Mouse (Mus musculus) liver, embryonic 14.5 days (tissue): ENCODE results near the gene Cd9. TPM values are rescaled to one million over a fixed set of nuclear protein-coding genes. Genes with fewer than 3 reads are reported as not detected.

Source experiments
- ATAC-seq: fragments of 200-750 bp; cut with Nextera tagmentation; 2 replicates; pipeline ENCODE4 v1.8.0; 2017; ENCODE audit warnings: moderate number of reproducible peaks, mild to moderate bottlenecking, moderate library complexity; ENCODE audit not compliant: insufficient read depth
- DNase-seq, 3 experiments: peaks; one replicate each; pipeline ENCODE4 v3.0.0-alpha.2; 2012 to 2013; ENCODE audit warnings: low read depth in 3 of 3, low spot score in 3 of 3
- H3K27ac ChIP-seq: fragments of 300-500 bp; sonication (generic); 2 replicates; pipeline ENCODE4 v1.5.1; 2014; ENCODE audit warnings: moderate library complexity, mild to moderate bottlenecking, control low read depth, inconsistent platforms
- H3K27me3 ChIP-seq: fragments of 300-500 bp; sonication (generic); 2 replicates; pipeline ENCODE4 v1.6.1; 2014; ENCODE audit warnings: mild to moderate bottlenecking, low read length, moderate library complexity; ENCODE audit not compliant: control insufficient read depth, insufficient read depth
- H3K36me3 ChIP-seq: fragments of 300-500 bp; sonication (generic); replicated peaks from 2 replicates; pipeline ENCODE4 v1.6.1; 2014; ENCODE audit warnings: low read depth; ENCODE audit not compliant: control insufficient read depth, insufficient read depth
- H3K4me1 ChIP-seq, 2 experiments: fragments of 200-500 bp in 1 of 2; fragments of 300-500 bp in 1 of 2; sonication (generic) in 1 of 2; replicated peaks; 2 replicates each; pipeline ENCODE4 v1.6.1; 2012 to 2014; ENCODE audit warnings: antibody characterized with exemption in 1 of 2, inconsistent platforms in 1 of 2, low read length in 1 of 2; ENCODE audit not compliant: control insufficient read depth in 2 of 2, insufficient read depth in 2 of 2
- H3K4me2 ChIP-seq: fragments of 300-500 bp; sonication (generic); 2 replicates; pipeline ENCODE4 v1.6.1; 2014; ENCODE audit warnings: low read depth, mild to moderate bottlenecking, control low read depth, moderate library complexity
- H3K4me3 ChIP-seq, 2 experiments: fragments of 200-500 bp in 1 of 2; fragments of 300-500 bp in 1 of 2; sonication (generic) in 1 of 2; 2 replicates each; pipeline ENCODE4 v1.5.1; 2012 to 2014; ENCODE audit warnings: low read depth in 2 of 2, low read length in 2 of 2, mild to moderate bottlenecking in 2 of 2, control low read depth in 1 of 2, inconsistent platforms in 1 of 2, moderate library complexity in 1 of 2; ENCODE audit not compliant: insufficient read depth in 1 of 2
- H3K9ac ChIP-seq: fragments of 300-500 bp; sonication (generic); replicated peaks from 2 replicates; pipeline ENCODE4 v1.6.1; 2014; ENCODE audit warnings: mild to moderate bottlenecking, control low read depth, moderate library complexity
- H3K9me3 ChIP-seq: fragments of 300-500 bp; sonication (generic); 2 replicates; pipeline ENCODE4 v1.6.1; 2016; ENCODE audit warnings: low read length, mixed read lengths; ENCODE audit not compliant: control insufficient read depth
- CTCF ChIP-seq: IDR thresholded peaks from 2 replicates; pipeline ENCODE4 v1.5.1; 2016; ENCODE audit warnings: antibody characterized with exemption, low read depth, control low read depth
- EP300 ChIP-seq: IDR thresholded peaks from 2 replicates; pipeline ENCODE4 v1.6.1; 2016; ENCODE audit warnings: antibody characterized with exemption, low read depth
- WGBS: fragments of 180-500 bp; shearing (Covaris S2); extraction: QIAGEN DNeasy Blood & Tissue Kit; methylation state at CpG from one replicate; pipeline ENCODE4 v1.1.7; 2014; ENCODE audit not compliant: insufficient replicate concordance; 5-methylcytosine and 5-hydroxymethylcytosine counted together
- polyA plus RNA-seq, 2 experiments: library from polyadenylated mRNA; depleted of rRNA in 1 of 2; stranded (reverse) in 1 of 2; unstranded in 1 of 2; fragments of >200 nt; fragmentation: Nextera tagmentation in 1 of 2; extraction: Ambion mirVana in 1 of 2; gene quantifications; 2 replicates each; pipeline versions ENCODE4 v1.2.1 to v1.2.3; 2012 to 2014

The Cd9 gene
- polyA plus RNA-seq, 2 experiments: 62.6 to 96.8 TPM

- peaks cover 21 to 69% of the 10 kb centered on the region in 2 experiments for H3K4me1 ChIP-seq
- DNase-seq (no peak), ATAC-seq (peak; percentile 26; the same call in 1 of the 2 replicates)
- peak overlapping the region; percentile 39 for H3K4me2 ChIP-seq
- H3K4me3 ChIP-seq: no peak overlapping the region
- no peak overlapping the region; the same call in 1 of the 2 replicates for H3K9ac ChIP-seq
- H3K27me3 ChIP-seq: no peaks in the 10 kb centered on the region
- 13% methylated on average over 12 of the region's 12 CpGs for WGBS
- no peak for TF ChIP-seq CTCF
- no peaks in the 10 kb centered on the region for H3K9me3 ChIP-seq
- H3K36me3 ChIP-seq: no peaks in the 10 kb centered on the region
- no peak overlapping the region for H3K27ac ChIP-seq
These were observed 13.9 kb downstream of the Cd9 start for GRCm38 (mm10) chr6:125480396-125481361.

GRCm38 (mm10) chr6:125479359-125479758 is 15.2 kb downstream of the Cd9 start:
- Histone ChIP-seq H3K9me3 (no peaks in the 10 kb centered on the region), H3K4me2 (no peak overlapping the region), H3K27ac (no peak overlapping the region), H3K4me3 (no peak overlapping the region), H3K36me3 (no peaks in the 10 kb centered on the region), H3K9ac (no peak overlapping the region), H3K27me3 (no peaks in the 10 kb centered on the region), H3K4me1 (peaks cover 29 to 70% of the 10 kb centered on the region in 2 experiments)
- WGBS: 68% methylated on average over 9 of the region's 9 CpGs
- ATAC-seq: no peak
- no peak for DNase-seq
- no peak for TF ChIP-seq EP300

DNA sequence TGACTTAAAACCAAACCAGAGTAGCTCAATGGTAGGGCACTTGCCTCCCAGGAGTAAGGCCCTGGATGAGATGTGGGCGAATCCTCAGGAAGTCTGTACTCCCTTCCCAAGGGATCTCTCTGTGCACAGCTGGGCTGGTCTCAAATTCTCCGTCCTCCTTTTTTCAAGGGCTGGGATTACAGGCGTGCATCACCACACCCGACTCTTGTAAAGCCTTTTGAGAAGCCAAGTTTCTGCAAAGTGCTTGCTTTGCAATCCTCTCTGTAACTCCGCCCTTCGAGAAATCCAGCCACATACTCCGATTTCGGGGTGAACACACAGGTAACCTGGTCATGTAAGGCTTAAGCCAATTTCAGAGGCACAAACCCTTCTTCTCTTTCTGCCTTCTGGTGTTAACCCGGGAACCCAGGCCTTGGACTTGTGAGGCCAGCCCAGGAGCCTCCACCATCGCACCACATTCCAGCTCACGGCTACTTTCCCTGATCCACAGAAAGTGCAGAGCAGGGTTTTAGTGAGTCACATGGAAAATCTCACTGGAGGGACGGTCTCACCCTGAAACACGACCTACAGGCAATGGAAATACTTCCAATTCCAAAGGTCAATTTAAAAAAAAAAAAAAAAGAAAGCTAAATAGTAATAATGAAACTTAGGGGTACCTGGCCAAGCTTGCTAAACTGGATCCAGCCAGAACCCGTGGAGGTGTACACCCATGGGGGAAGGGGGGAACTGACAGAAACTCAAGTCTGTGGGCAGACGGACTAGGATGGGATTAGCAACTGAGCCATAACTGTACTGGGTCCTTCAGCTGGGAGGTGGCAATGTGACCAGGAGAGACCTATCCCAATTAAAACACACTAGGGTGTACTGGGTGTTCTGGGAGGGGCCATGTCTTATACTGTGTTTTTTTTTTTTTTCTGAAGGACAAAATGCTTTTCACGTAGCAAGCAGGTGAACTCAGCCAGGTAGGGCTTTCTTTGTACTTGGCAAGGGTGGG is 16.2 kb downstream of the Cd9 start:
- Histone ChIP-seq H3K27me3 (no peaks in the 10 kb centered on the region), H3K27ac (no peak overlapping the region), H3K9me3 (no peaks in the 10 kb centered on the region), H3K4me2 (no peak overlapping the region), H3K4me3 (no peak overlapping the region), H3K9ac (no peak overlapping the region), H3K36me3 (no peaks in the 10 kb centered on the region), H3K4me1 (peaks cover 36 to 72% of the 10 kb centered on the region in 2 experiments)
- ATAC-seq: no peak
- WGBS: 69% methylated on average over 16 of the region's 16 CpGs
- TF ChIP-seq EP300 (no peak), CTCF (no peak)
- no peak for DNase-seq

- Histone ChIP-seq H3K27me3 (no peaks in the 10 kb centered on the region), H3K4me1 (peaks cover 33 to 71% of the 10 kb centered on the region in 2 experiments), H3K27ac (no peak overlapping the region), H3K9ac (no peak overlapping the region), H3K4me3 (no peak overlapping the region), H3K4me2 (no peak overlapping the region), H3K9me3 (no peaks in the 10 kb centered on the region), H3K36me3 (no peaks in the 10 kb centered on the region)
- TF ChIP-seq CTCF (no peak), EP300 (no peak)
- WGBS: 56% methylated on average over 9 of the region's 9 CpGs
- ATAC-seq: no peak
- DNase-seq: no peak
These were observed 17.6 kb downstream of the Cd9 start for GRCm38 (mm10) chr6:125476826-125477589.
